Mouse (Mus musculus) kidney, postnatal 0 days (tissue): ENCODE measurements around the gene Taf4. TPM values are rescaled to one million over a fixed set of nuclear protein-coding genes. Genes with fewer than 3 reads are reported as not detected.

ENCODE experiments used
- ATAC-seq: fragments of 200-750 bp; cut with Nextera tagmentation; replicated peaks from 2 replicates; pipeline ENCODE4 v1.8.0; 2017; ENCODE audit warnings: low read depth, moderate number of reproducible peaks, moderate TSS enrichment, moderate library complexity; ENCODE audit not compliant: low FRiP score
- DNase-seq: peaks from one replicate; pipeline ENCODE4 v3.0.0-alpha.2; 2016; ENCODE audit warnings: low spot score
- H3K27ac ChIP-seq: fragments of 300-500 bp; sonication (generic); 2 replicates; pipeline ENCODE4 v1.5.1; 2014; ENCODE audit warnings: mild to moderate bottlenecking
- H3K27me3 ChIP-seq: fragments of 300-500 bp; sonication (generic); 2 replicates; pipeline ENCODE4 v1.6.1; 2014; ENCODE audit warnings: low read length, mixed read lengths; ENCODE audit not compliant: insufficient read depth
- H3K36me3 ChIP-seq: fragments of 300-500 bp; sonication (generic); 2 replicates; pipeline ENCODE4 v1.6.1; 2014; ENCODE audit warnings: low read length, mixed read lengths; ENCODE audit not compliant: insufficient read depth
- H3K4me1 ChIP-seq: fragments of 300-500 bp; sonication (generic); replicated peaks from 2 replicates; pipeline ENCODE4 v1.6.1; 2014; ENCODE audit warnings: antibody characterized with exemption, low read length, mixed read lengths; ENCODE audit not compliant: insufficient read depth
- H3K4me2 ChIP-seq: fragments of 300-500 bp; sonication (generic); 2 replicates; pipeline ENCODE4 v1.6.1; 2014; ENCODE audit warnings: mild to moderate bottlenecking, low read length, moderate library complexity, mixed read lengths
- H3K4me3 ChIP-seq: fragments of 300-500 bp; sonication (generic); replicated peaks from 2 replicates; pipeline ENCODE4 v1.5.1; 2014; ENCODE audit warnings: low read depth, low read length
- H3K9ac ChIP-seq: fragments of 300-500 bp; sonication (generic); 2 replicates; pipeline ENCODE4 v1.6.1; 2014; ENCODE audit warnings: low read depth, low read length
- H3K9me3 ChIP-seq: fragments of 300-500 bp; sonication (generic); replicated peaks from 2 replicates; pipeline ENCODE4 v1.6.1; 2016; ENCODE audit warnings: low read length, inconsistent platforms, mixed read lengths
- CTCF ChIP-seq: IDR thresholded peaks from 2 replicates; pipeline ENCODE4 v1.5.1; 2016; ENCODE audit warnings: antibody characterized with exemption, low read depth, mild to moderate bottlenecking, moderate library complexity
- WGBS: fragments of 180-500 bp; shearing (Covaris S2); extraction: QIAGEN DNeasy Blood & Tissue Kit; methylation state at CpG from one replicate; pipeline ENCODE4 v1.1.7; 2014; 5-methylcytosine and 5-hydroxymethylcytosine counted together
- polyA plus RNA-seq: library from polyadenylated mRNA; unstranded; fragments of >200 nt; fragmentation: Nextera tagmentation; extraction: Ambion mirVana; gene quantifications from 2 replicates; pipeline ENCODE4 v1.2.1, GENCODE M21; 2015

Gene Taf4
- polyA plus RNA-seq, 1 experiment from 2014 or later: 3.3 TPM

- Histone ChIP-seq H3K36me3 (no peaks in the 10 kb centered on the region), H3K4me2 (peak overlapping the region; percentile 75), H3K27ac (peak overlapping the region; percentile 99), H3K4me3 (peak overlapping the region; percentile 88), H3K4me1 (peaks cover 27% of the 10 kb centered on the region), H3K9me3 (no peaks in the 10 kb centered on the region), H3K9ac (peak overlapping the region; percentile 100), H3K27me3 (no peaks in the 10 kb centered on the region)
- ATAC-seq (no peak), DNase-seq (no peak)
- 8% methylated on average over 10 of the region's 10 CpGs for WGBS
- TF ChIP-seq CTCF: no peak
These were observed 1.0 kb upstream of the Taf4 start for GRCm38 (mm10) chr2:179977344-179978025.

DNA sequence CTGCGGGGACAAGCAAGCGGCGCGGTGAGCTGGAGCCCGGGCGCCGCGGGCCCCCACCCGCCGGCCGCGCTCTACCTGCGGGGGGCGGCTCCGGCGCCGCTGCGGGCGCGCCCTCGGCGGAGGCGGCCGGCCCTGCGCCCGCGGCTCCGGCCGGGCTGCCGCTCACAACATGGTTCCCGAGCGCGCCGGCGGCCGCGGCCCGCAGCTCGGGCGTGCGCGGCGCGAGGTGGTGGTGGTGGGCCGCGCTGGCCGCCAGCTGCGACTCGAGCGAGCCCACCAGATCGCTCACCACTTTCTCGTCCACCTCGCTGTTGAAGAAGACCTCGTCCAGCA lies 185 bp downstream of the Taf4 start:
- WGBS: under 1% methylated on average over 42 of the region's 54 CpGs
- DNase-seq: no peak
- peak overlapping the region; percentile 97 for H3K4me2 ChIP-seq
- no peak; the same call in none of the 2 replicates for ATAC-seq
- peak overlapping the region; percentile 88 for H3K4me3 ChIP-seq
- H3K9ac ChIP-seq: peak overlapping the region; percentile 100
- H3K27me3 ChIP-seq: no peaks in the 10 kb centered on the region
- peak overlapping the region; percentile 99 for H3K27ac ChIP-seq
- TF ChIP-seq CTCF: no peak
- H3K4me1 ChIP-seq: peaks cover 28% of the 10 kb centered on the region
- H3K36me3 ChIP-seq: no peaks in the 10 kb centered on the region
- H3K9me3 ChIP-seq: no peaks in the 10 kb centered on the region

- H3K4me2 ChIP-seq: peak overlapping the region; percentile 97
- H3K27ac ChIP-seq: peak overlapping the region; percentile 99
- peak overlapping the region; percentile 88 for H3K4me3 ChIP-seq
- H3K9me3 ChIP-seq: no peaks in the 10 kb centered on the region
- DNase-seq: no peak
- TF ChIP-seq CTCF: no peak
- 0% methylated on average over 14 of the region's 82 CpGs for whole genome bisulfite sequencing
- H3K4me1 ChIP-seq: peaks cover 28% of the 10 kb centered on the region
- ATAC-seq: no peak
- H3K27me3 ChIP-seq: no peaks in the 10 kb centered on the region
- H3K36me3 ChIP-seq: no peaks in the 10 kb centered on the region
- peak overlapping the region; percentile 100 for H3K9ac ChIP-seq
These were observed 595 bp downstream of the Taf4 start for GRCm38 (mm10) chr2:179975851-179976250.

DNA sequence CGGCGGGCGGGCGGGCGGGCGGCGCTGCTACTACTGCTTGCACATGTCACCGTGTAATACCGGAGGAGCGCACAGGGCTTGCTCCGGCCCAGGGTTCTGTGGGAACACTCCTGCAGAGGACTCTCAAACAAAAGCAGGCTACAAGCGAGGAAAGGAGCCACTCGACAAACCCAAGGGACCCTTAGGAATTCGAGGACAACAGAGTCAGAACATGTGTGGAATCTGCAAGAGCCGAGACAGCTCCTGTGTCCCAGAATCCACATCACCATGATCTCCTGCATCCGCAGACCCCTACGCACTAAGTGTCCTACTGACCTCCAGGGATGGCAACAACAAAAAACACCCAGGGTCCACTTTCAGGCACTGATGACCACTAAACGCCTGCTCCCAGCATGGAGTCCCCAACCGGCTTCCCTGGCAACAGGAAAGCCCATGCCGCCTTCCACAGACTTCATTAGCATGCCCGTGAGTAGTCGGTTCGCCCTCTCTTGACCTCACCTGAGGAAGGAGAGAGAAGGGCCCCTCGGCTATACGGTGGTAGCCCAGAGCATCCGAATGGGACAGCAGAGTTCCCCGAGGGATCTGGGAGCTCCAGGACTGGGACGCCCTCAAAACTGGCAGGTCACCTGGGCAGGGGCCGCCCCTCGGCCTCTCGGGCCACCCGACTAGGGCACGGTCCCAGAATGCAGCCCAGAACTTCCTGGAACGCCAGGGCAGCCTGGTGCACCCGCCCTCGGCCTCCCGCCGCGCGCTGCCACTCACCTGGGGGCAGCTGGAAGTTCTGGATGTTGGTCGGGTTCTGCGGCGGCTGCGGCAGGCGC lies 1.6 kb downstream of the Taf4 start:
- no peak overlapping the region for H3K27ac ChIP-seq
- H3K4me3 ChIP-seq: peak overlapping the region; percentile 61
- H3K27me3 ChIP-seq: no peaks in the 10 kb centered on the region
- no peak for DNase-seq
- peak overlapping the region; percentile 100 for H3K9ac ChIP-seq
- H3K4me2 ChIP-seq: peak overlapping the region; percentile 97
- peaks cover 28% of the 10 kb centered on the region for H3K4me1 ChIP-seq
- H3K9me3 ChIP-seq: no peaks in the 10 kb centered on the region
- 3% methylated on average over 45 of the region's 45 CpGs for WGBS
- ATAC-seq: no peak; the same call in 1 of the 2 replicates
- TF ChIP-seq CTCF: no peak
- no peaks in the 10 kb centered on the region for H3K36me3 ChIP-seq

DNA sequence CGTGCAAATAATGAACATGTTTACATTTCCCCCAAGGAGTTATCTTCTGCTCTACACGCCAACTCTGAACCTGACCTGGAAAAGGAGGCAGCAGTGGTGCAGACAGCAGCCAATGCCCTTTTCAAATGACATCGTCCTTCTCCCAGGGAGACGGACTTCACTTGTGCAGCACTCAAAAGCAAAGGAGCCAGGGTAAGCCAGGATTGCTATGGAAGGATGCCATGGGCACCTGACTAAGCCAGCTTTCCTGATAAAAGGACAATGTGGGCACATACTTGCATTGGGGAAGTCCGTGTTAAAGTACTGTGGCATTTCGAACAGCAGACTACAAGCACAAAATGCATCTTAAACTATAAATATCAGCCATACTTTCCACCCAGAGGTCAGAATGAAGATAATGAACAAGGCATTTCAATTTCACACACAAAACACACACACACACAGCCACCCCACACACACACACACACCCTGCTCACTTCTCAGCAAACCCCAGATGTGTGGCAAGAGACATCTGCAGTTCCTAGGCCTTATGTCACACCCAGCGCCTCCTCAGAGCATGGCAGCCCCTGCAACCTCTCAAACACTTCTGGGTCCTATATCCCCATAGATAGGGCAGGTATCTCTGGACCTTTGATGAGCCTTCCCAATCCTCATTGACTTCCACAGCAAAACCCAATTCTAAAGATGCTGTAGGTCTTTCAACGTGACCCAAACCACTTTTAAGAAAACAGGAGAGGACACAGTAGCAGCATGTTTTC lies 2.4 kb downstream of the Taf4 start:
- DNase-seq (no peak), ATAC-seq (no peak)

DNA sequence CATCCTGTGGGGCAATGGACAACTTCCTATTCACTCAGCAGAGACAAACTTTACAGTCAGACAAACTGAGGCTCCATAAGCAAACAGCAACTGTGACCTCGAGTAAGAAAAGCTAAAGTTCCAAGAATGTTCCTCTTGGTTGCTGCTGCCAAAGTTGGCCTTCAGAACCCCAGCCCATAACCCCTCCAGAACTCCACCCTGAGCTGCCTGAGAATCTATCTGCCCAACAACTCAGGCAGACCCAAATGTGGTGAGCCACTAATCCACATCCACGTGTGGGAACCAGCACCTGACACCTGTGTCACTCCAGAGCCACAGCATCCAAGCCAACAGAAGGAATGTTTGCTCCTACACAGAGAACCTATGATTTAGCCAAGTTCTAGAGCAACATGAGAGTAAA lies 4.0 kb downstream of the Taf4 start:
- TF ChIP-seq CTCF: no peak
- Histone ChIP-seq H3K4me3 (no peak overlapping the region), H3K27me3 (no peaks in the 10 kb centered on the region), H3K27ac (no peak overlapping the region), H3K4me2 (no peak overlapping the region), H3K9me3 (no peaks in the 10 kb centered on the region), H3K36me3 (no peaks in the 10 kb centered on the region), H3K9ac (0 out of 2 replicates have a peak overlapping the region, but pooled peaks have one; percentile 8), H3K4me1 (peaks cover 29% of the 10 kb centered on the region)
- ATAC-seq (no peak), DNase-seq (no peak)
- WGBS: 48% methylated on average over 2 of the region's 2 CpGs

More for the DNA sequence above, 2.4 kb downstream of the Taf4 start:
- H3K9ac ChIP-seq: no peak overlapping the region
- TF ChIP-seq CTCF: no peak
- no peaks in the 10 kb centered on the region for H3K36me3 ChIP-seq
- no peak overlapping the region for H3K27ac ChIP-seq
- peaks cover 33% of the 10 kb centered on the region for H3K4me1 ChIP-seq
- peak overlapping the region; percentile 97 for H3K4me2 ChIP-seq
- H3K27me3 ChIP-seq: no peaks in the 10 kb centered on the region
- 30% methylated on average over 8 of the region's 8 CpGs for WGBS
- H3K9me3 ChIP-seq: no peaks in the 10 kb centered on the region
- peak overlapping the region; percentile 61 for H3K4me3 ChIP-seq
